Mouse (Mus musculus) testis, adult 2 months (tissue): ENCODE results near the gene Sh3bp4. TPM values are rescaled to one million over a fixed set of nuclear protein-coding genes. Genes with fewer than 3 reads are reported as not detected.

Experiments used
- H3K27ac ChIP-seq: fragments of 200-500 bp; 2 replicates; pipeline ENCODE4 v1.5.1; 2012; ENCODE audit warnings: low read depth, low read length; ENCODE audit not compliant: control insufficient read depth, insufficient read depth
- H3K27me3 ChIP-seq: fragments of 200-500 bp; 2 replicates; pipeline ENCODE4 v1.6.1; 2012; ENCODE audit warnings: mild to moderate bottlenecking, low read length, moderate library complexity; ENCODE audit not compliant: control insufficient read depth, insufficient read depth
- H3K36me3 ChIP-seq: fragments of 200-500 bp; 2 replicates; pipeline ENCODE4 v1.6.1; 2012; ENCODE audit warnings: mild to moderate bottlenecking, low read length; ENCODE audit not compliant: control insufficient read depth, insufficient read depth
- H3K4me1 ChIP-seq: fragments of 200-500 bp; 2 replicates; pipeline ENCODE4 v1.6.1; 2012; ENCODE audit warnings: low read length; ENCODE audit not compliant: control insufficient read depth, insufficient read depth
- H3K4me3 ChIP-seq: fragments of 200-500 bp; 2 replicates; pipeline ENCODE4 v1.5.1; 2012; ENCODE audit warnings: low read depth, mild to moderate bottlenecking, low read length, moderate library complexity, mixed read lengths; ENCODE audit not compliant: control insufficient read depth
- CTCF ChIP-seq: fragments of 200-500 bp; IDR thresholded peaks from 2 replicates; pipeline ENCODE4 v1.5.1; 2012; ENCODE audit warnings: low read depth, mild to moderate bottlenecking, inconsistent platforms, low read length, moderate library complexity; ENCODE audit not compliant: control insufficient read depth, insufficient read depth, insufficient replicate concordance
- POLR2A ChIP-seq: fragments of 200-500 bp; IDR thresholded peaks from 2 replicates; pipeline ENCODE4 v1.6.1; 2012; ENCODE audit warnings: low read depth, mild to moderate bottlenecking, inconsistent platforms, low read length, moderate library complexity; ENCODE audit not compliant: control insufficient read depth
- polyA plus RNA-seq: library from polyadenylated mRNA; depleted of rRNA; stranded (reverse); fragments of >200 nt; gene quantifications from 2 replicates; pipeline ENCODE4 v1.2.3, GENCODE M21; 2012

Sh3bp4 gene
- polyA plus RNA-seq, 1 experiment, result 2.6 TPM

- peaks cover 3% of the 10 kb centered on the region; the same call in 1 of the 2 replicates for H3K4me1 ChIP-seq
- H3K27ac ChIP-seq, result no peak overlapping the region
- no peaks in the 10 kb centered on the region for H3K27me3 ChIP-seq
- H3K36me3 ChIP-seq, result no peaks in the 10 kb centered on the region
- TF ChIP-seq CTCF (no peak), POLR2A (no peak)
- H3K4me3 ChIP-seq, result no peak overlapping the region
Measured at GRCm38 (mm10) chr1:89107466-89107865, 37.3 kb downstream of the Sh3bp4 start.

- TF ChIP-seq POLR2A (no peak), CTCF (no peak)
- Histone ChIP-seq H3K4me3 (no peak overlapping the region), H3K4me1 (peaks cover 3% of the 10 kb centered on the region; the same call in 1 of the 2 replicates), H3K27me3 (no peaks in the 10 kb centered on the region), H3K36me3 (no peaks in the 10 kb centered on the region), H3K27ac (no peak overlapping the region)
Measured at GRCm38 (mm10) chr1:89108340-89108896, 38.2 kb downstream of the Sh3bp4 start.

GRCm38 (mm10) chr1:89109767-89110166 is 39.6 kb downstream of the Sh3bp4 start:
- Histone ChIP-seq H3K27me3 (no peaks in the 10 kb centered on the region), H3K4me3 (no peak overlapping the region), H3K27ac (no peak overlapping the region), H3K36me3 (no peaks in the 10 kb centered on the region), H3K4me1 (no peaks in the 10 kb centered on the region)
- TF ChIP-seq CTCF, result no peak
- TF ChIP-seq POLR2A, result no peak

DNA sequence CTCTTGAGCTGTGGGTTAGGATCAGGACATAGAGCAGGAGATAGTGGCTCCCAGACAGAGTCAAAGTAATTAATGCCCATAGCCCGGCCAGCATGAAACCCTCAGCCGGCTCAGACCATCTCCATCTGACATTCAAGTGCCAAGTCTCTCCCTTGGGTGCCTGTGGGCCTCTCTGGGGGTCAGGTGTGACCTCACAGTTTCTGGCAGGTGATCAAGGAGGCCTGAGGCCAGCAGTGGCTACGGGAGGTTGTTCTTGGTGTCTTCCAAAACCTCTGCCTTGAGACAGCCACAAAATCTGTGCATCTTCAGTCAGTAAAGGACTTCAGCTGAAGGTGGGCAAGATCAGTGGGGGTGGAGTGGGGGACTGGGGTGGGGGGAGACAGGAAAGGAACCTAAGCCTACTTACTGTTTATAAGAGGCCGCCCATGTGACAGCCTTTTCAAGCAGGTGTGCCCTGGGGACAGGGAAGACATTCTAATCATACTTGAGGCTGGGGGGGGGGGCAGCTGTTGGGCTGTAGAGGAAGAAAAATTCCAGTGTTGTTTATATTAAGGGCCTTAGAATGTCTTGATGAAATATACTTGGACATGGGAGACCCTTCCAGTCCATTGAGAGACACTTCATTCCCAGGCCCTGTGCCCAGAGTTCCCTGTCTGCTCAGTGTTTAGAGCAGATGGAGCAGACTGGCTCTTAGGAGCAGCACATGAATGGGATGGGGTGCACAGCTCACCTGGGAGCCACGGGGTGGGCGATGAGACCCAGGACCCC is 40.7 kb downstream of the Sh3bp4 start:
- Histone ChIP-seq H3K27me3 (no peaks in the 10 kb centered on the region), H3K36me3 (no peaks in the 10 kb centered on the region), H3K4me1 (no peaks in the 10 kb centered on the region), H3K27ac (no peak overlapping the region), H3K4me3 (no peak overlapping the region)
- TF ChIP-seq POLR2A (no peak), CTCF (no peak)

DNA sequence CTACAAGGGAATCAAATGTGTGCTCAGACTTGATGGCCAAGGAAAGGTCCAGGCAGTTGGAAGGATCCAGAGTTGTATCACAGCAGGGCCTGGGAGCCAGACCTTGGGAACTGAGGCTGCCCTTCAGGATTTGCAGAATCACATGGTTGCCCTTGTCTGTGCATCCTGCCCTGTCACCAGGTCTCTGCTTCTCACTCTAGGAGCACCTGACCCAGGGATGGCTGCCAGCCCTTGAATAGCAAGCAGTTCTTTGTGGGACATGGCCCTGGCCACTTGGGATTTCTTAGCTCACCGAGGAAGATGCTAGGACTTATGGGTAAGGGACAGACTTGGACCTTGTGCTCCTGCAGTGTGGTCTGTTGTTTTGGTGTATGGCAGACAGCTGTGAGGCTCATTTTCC is 42.3 kb downstream of the Sh3bp4 start:
- H3K4me1 ChIP-seq, result no peaks in the 10 kb centered on the region

GRCm38 (mm10) chr1:89113731-89114130 is 43.5 kb downstream of the Sh3bp4 start:
- Histone ChIP-seq H3K36me3 (no peaks in the 10 kb centered on the region), H3K27me3 (no peaks in the 10 kb centered on the region), H3K4me1 (no peaks in the 10 kb centered on the region), H3K27ac (no peak overlapping the region), H3K4me3 (no peak overlapping the region)
- TF ChIP-seq CTCF (no peak), POLR2A (no peak)

More for the DNA sequence above, 42.3 kb downstream of the Sh3bp4 start:
- H3K36me3 ChIP-seq, result no peaks in the 10 kb centered on the region
- TF ChIP-seq CTCF (no peak), POLR2A (no peak)
- no peak overlapping the region for H3K27ac ChIP-seq
- H3K27me3 ChIP-seq, result no peaks in the 10 kb centered on the region
- no peak overlapping the region for H3K4me3 ChIP-seq

DNA sequence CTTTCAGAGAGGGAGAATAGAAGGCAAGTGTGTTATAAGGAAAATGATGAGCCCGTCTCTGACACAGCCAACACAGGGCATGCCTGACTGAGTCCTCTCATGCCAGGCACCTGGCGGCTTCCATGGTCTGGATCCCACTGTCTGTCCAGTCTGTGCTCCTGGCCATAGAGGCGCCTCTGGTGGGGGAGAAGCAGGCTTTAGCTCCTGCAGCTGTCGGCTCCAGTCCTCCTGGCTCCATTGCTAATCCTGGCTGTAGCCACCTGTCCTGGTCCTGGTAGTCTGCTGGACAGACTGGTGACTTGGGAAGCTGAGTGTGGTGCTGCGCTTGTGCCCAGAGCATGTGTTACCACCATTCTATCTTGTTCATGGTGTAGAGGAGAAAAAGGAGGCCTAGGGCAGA is 46.8 kb downstream of the Sh3bp4 start:
- no peak for TF ChIP-seq CTCF
- TF ChIP-seq POLR2A, result no peak
- Histone ChIP-seq H3K4me3 (no peak overlapping the region), H3K27me3 (no peaks in the 10 kb centered on the region), H3K4me1 (no peaks in the 10 kb centered on the region), H3K27ac (no peak overlapping the region), H3K36me3 (no peaks in the 10 kb centered on the region)

- Histone ChIP-seq H3K36me3 (no peaks in the 10 kb centered on the region), H3K27me3 (no peaks in the 10 kb centered on the region), H3K4me3 (no peak overlapping the region), H3K27ac (no peak overlapping the region), H3K4me1 (no peaks in the 10 kb centered on the region)
- TF ChIP-seq CTCF (no peak), POLR2A (no peak)
Measured at GRCm38 (mm10) chr1:89118076-89118475, 47.9 kb downstream of the Sh3bp4 start.
